Mouse (Mus musculus) kidney, postnatal 14 days (tissue): ENCODE measurements at regions not wholly inside any gene's neighbourhood (a gene's known extent, or its start where the extent isn't known, plus 50 kb on each side); places are given as distances from the start of the nearest gene placed in this dataset.

Source experiments
- DNase-seq: peaks from one replicate; pipeline ENCODE4 v3.0.0; 2022; ENCODE audit warnings: mixed read lengths

DNA sequence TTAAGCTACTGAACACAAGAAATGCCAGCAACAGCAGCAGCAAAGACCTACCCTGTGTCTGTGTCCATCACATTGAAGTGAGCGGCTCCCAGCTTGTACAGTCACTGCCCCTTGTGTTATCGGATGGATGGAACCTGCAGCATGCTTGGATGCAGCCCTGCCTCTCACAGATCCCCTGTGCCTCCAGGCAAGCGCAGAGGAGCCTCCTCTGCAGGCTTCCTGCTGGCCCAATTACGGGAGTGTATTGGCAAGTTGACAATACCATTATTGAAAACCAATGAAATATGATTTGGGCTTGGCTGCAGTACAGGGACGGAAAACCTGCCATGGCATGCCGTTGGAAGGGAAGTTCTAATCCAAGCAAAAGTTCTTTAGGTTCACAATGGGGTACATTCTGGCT lies 81.9 kb upstream of the Otos start:
- no peak for DNase-seq

DNA sequence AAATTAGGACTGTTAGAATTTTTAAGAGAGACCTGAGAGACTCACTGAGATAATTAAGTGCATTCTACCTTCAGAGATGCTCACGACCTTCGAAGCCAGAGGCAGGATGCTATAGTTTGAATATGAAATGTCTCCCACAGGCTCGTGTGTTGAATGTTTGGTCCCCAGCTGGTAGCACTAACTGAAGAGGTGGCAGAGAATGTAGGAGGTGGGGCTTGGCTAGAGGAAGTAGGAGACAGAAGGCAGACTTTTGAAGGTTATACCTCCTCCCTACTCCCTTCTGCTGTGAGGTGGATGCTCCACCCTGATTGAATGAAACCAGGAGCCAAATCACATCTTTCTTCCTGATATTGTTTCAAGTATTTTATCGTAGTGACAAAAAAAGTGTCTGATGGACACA lies 79.3 kb upstream of the Otos start:
- no peak for DNase-seq

- DNase-seq, result no peak
Observed at GRCm38 (mm10) chr1:92727371-92727770, 78.7 kb upstream of the Otos start.

DNA sequence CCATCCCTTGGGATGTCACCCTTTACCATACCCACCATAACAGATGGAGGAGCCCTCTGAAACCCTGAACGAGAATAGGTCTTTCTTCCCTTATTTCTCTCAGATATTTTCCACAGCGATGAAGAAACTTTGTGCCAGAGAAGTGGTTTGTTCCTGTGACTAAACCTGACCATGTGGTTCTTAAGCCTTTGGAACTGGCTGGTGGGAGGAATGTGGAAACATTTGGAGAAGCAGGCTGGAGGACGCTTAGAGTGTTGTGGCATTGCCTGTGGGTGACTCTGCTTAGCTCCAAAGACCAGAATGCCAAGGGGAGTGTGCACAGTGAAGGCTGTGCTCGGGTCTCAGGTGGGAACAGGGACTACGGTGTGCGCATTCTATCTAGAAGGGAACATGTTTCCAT lies 77.7 kb upstream of the Otos start:
- DNase-seq, result no peak

DNA sequence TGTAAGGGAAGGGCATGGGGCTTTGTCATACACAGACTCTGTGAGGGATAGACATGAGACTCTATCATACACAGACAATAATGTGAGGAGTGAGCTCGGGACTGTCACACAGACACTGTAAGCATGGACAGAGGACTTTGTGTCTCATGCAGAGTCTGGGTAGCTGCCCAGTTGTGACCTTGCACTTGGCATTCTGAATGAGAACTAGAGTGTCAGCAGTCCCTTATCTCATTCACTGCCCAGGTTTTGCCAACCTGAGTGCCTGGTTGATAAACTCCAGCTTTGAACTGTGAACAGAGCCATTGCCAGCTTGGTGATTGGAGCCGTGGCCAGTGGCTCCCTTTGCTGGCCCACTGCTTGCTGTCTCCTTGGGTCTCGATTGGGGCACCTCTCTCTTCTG lies 75.5 kb upstream of the Otos start:
- DNase-seq, result no peak

DNA sequence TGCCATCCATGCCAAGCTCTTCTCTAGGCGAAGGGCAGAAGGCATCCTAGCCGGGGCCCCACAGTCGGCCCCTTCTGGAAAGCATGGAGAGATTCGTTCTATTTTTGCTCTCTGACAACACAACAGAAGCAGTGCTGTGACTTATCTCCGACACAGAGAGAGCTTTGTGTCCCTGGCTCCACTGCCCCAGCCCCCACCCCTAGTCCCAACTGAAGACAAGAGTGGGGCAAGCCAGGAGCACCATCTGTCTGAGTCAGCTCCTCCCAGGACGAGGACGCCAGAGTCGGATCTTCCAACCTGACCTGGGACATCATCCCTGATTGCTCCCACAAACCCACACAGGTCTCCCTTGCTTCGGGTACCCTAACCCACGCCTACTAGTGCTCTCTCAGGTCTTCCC lies 71.9 kb upstream of the Otos start:
- no peak for DNase-seq

DNA sequence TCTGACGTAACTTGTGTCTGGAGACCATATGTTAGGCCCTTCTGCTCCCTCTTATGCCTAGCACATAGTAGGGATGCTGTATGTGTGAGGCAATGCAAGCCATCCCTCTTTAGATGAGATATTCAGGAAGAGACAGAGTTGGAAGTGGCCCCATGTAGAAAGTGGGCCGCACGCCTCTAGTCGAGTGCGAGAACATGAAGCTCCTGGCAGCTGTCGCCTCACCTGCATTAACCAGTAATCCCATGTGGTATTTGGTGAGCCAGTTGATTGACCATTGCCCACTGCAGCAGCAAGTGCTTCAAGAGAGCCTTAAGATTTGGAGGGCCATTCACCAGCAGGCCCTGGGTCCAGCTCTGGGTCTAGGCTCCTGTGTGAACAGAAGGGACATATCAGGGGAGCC lies 71.2 kb upstream of the Otos start:
- DNase-seq, result no peak

- no peak for DNase-seq
Observed at GRCm38 (mm10) chr1:92718108-92718507, 69.5 kb upstream of the Otos start.

GRCm38 (mm10) chr1:92714725-92715324 lies 66.2 kb upstream of the Otos start:
- no peak for DNase-seq

- DNase-seq, result no peak
Observed at GRCm38 (mm10) chr1:92712366-92712765, 63.7 kb upstream of the Otos start.

GRCm38 (mm10) chr1:92710321-92710839 lies 61.7 kb upstream of the Otos start:
- DNase-seq, result no peak

- peak; percentile 8 for DNase-seq
Observed at GRCm38 (mm10) chr1:92709190-92709850, 60.7 kb upstream of the Otos start.

DNA sequence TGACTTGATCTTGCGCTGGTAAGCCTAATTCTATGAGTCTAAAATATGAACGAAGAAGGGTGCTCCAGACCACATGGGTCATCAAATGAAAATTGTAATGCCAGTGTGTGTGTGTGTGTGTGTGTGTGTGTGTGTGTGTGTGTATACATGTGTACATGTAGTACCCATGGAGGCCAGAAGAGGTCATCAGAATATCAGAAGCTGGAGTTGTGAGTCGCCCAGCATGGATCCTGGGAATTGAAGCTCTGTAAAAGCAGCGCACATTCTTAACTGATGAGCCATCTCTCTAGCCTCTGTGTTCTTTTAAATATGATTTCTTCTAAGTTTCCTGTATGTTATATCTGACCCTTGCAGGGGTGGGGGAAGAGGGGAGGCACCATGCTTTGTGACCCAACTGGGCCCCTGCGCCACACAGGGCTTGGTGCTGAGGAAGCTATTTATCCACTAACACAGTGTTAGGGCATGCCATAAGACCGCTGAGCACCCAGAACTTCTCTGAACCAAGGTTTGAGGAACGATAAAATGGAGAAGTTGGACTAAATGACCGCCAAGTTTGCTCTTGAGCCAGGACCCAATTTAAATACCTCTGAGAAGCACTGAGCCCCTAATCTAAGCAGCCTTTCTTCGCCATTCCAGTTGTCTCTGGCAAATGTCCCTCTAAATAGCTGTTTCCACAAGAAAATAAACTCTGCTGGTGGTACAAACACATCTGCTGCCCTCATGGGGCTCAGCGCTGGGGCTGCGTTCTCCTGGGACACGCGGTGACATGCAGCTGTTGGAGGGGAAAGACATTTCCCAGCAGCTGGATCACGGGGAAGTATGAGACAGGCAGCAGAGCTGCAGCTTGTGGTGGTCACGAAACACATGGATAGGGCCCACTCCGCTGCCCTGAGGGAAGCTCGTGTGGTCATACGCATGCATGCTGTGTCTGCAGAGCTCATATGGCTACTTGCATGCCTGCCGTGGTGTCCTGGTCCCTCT lies 59.6 kb upstream of the Otos start:
- no peak for DNase-seq

DNA sequence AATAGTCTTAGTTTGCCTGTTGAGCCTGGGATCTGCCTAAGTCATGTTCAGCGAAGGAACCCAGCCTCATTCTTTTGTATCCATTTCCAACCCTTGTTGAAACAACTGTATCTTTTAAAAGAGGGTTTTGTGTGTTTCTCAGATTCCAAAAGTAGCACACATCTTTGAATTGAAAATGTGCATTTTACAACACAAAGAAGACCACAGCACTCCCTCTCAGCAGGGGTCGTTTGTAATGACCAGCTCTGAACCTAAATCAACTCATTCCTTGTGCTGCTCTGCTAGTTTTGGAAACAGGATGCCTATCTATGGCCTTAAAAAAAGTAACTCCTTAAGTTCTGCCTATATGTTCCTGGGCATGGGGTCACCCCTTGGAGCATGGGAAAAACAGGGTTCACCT lies 58.8 kb upstream of the Otos start:
- no peak for DNase-seq

DNA sequence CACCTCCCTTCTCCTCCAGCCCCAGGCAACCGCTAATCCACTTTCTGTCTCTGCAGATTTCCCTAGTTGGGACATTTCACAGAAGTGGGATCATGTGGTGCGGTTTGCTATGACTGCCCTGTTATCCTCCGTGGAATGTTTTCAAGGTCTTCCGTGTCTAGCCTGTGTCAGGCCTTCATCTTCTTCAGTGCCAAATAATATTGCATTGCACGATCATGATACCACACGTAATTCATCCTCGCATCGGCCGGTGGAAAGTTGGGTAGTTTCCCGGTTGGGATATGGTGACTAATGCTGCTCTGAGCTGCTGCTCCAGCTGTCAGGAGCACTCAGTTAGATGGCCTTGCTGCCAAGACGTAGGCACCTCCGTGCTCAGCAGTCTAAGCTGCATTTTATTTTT lies 55.3 kb upstream of the Otos start:
- no peak for DNase-seq

GRCm38 (mm10) chr1:92703270-92703669 lies 54.6 kb upstream of the Otos start:
- DNase-seq, result no peak

GRCm38 (mm10) chr1:92700107-92700506 lies 51.5 kb upstream of the Otos start:
- no peak for DNase-seq

- DNase-seq, result no peak
Observed at GRCm38 (mm10) chr1:92699697-92700096, 51.1 kb upstream of the Otos start.

- peak; percentile 14 for DNase-seq
Observed at GRCm38 (mm10) chr1:92699048-92699447, 50.4 kb upstream of the Otos start.

GRCm38 (mm10) chr1:92698541-92698940 lies 49.9 kb upstream of the Otos start:
- no peak for DNase-seq
